Mouse (Mus musculus) thymus, postnatal 14 days (tissue): ENCODE measurements around the gene Prtn3.

Experiments used
- DNase-seq: peaks from one replicate; pipeline ENCODE4 v3.0.0; 2021

Prtn3 gene

DNA sequence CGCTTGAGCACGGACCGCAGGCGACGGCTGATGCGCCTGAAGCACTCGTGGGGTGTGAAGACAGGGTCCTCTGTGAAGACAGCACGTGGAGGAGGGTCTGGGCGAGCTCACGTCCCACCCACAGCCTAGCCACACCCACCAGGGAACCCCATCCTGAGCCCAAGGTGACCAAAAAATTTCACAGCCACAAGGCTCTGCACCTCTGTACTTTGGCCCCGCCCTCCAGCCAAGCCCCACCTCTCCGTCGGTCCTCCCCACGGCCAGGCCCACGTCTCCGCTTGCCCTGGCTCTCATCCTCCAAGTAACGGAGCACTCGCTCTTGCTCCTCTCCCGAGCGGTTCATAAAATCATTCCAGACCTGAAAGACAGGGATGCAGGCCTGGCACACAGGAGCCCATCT, 38.1 kb downstream of the Prtn3 start:
- DNase-seq, result no peak

GRCm38 (mm10) chr10:79914131-79914947, 40.1 kb downstream of the Prtn3 start:
- DNase-seq, result no peak

GRCm38 (mm10) chr10:79914948-79915596, 40.8 kb downstream of the Prtn3 start:
- DNase-seq, result no peak

DNA sequence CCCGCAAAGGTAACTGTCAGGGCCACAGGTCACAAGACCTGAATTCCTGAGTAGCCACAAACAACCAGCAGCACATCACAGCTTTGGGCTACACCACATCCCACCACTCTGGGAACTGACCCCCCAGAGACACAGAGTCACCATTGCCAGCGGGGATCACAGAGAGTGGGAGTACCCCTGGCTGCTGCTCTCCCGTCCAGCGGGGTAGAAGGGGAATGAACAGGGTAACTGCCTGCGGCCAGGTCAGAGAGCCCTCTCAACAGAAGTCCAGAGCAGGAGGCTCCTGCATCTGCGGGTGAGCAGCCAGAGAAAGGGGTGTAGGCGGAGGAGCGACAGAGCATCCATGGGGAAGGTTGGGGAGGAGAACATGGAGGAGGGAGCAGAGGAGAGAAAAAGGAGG, 41.8 kb downstream of the Prtn3 start:
- DNase-seq, result no peak

DNA sequence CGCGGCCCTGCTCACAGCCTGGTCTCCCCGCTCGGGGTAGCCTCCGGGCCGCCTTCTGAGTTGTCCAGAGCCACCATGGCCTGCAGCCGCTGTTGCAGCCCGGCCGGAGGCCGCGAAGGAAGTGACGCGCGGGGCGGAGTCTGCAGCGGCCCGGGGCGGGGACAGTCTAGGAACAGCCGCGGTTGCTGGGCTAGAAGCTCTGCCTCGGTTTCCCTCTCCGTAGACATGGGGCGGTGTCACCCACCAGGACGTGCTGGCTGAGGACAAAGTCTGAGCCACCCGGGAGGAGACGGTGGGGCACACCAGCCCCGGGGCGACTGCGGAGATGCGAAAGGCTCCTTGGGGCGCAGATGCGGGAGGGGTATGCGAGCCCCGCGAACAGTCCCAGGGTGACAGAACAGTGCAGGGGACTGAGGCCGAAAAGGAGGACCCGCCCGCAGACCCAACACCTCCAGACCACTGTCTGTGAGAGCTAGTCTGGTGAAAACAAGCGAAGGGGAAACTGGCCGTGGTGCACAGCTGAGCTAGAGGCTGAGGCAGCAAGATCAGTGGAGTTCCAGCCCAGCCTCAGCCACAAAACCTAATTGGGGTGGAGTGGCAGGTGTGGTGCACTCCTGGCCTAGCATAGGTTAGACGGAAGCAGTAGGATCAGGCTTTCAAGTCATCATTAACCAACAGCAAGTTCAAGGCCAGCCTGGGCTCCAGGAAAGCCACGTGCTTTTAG, 42.7 kb downstream of the Prtn3 start, which contains the start of gene Kiss1r:
Kiss1r (plus strand) TSS at position 164 of the 724 bp plus-strand sequence.
- DNase-seq, result peak; percentile 91

- no peak for DNase-seq
Observed at GRCm38 (mm10) chr10:79917532-79918100, 43.3 kb downstream of the Prtn3 start.

DNA sequence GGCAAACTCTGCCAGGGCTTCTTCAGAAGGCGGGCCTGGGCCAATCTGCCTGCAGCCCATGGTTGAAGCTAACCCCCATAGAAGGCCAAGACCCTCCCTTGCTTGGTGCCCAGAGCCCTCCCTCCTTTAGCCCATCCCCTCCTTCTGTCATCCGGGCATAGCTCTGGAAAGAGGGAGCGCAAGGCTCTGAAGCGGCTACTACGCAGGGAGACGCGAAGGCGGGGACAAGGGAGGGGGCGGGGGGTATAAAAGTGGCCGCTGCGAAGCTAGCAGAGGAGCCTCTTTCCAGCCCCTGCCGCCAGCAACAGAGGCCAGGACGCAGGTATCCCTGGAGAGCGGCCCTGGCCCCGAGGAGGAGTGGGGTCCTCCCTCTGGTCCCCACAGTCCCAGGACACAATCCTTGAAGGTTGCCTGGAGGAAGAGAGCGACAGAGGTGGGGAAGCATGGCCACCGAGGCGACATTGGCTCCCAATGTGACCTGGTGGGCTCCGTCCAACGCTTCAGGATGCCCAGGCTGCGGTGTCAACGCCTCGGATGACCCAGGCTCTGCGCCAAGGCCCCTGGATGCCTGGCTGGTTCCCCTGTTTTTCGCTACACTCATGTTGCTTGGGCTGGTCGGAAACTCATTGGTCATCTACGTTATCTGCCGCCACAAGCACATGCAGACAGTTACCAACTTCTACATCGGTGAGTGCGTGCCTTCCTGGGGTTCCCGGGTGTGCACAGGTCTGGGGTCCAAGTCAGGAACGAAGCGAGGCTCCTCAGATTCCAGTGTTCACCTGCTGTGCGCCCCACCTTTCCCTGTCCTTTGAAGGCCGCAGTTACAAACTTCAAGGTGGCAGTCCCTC, 44.2 kb downstream of the Prtn3 start:
- DNase-seq, result no peak

- peak; percentile 40 for DNase-seq
Observed at GRCm38 (mm10) chr10:79919251-79919849, 45.1 kb downstream of the Prtn3 start.

DNA sequence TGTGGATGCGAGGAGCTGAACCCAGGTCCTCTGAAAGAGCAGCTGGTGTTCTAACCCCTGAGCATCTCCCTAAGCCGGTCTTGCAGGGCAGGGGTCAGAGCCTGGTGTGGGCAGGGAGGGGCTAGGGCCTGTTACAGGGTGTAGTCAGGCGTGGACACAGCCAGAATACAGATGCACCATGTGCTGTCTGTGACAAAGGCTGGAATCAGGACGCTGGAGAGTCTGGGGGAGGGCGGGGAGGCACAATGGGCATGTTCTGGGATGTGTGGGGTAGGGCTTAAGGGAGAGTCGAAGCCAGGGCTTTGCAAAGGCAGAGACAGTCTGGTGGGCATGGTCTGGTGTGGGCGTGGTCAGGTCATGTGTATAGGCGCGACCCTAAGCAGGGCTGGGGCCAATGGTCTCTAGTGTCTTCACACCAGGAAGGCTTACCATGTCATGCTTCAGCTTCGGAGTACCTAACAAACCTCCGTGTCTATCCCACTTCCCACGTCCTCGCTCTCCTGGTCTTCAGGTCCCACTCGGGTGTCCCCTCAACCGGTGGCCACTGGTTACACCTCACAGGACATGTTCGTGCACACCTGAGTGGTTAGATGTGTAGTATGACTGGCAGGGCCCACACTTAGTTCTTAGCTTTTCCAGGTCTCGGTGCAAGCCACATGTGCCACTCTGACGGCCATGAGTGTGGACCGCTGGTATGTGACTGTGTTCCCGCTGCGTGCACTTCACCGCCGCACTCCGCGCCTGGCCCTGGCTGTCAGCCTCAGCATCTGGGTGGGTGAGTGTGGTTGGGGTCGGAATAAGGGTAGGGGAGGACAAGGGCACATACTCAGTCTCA, 46.0 kb downstream of the Prtn3 start:
- no peak for DNase-seq

DNA sequence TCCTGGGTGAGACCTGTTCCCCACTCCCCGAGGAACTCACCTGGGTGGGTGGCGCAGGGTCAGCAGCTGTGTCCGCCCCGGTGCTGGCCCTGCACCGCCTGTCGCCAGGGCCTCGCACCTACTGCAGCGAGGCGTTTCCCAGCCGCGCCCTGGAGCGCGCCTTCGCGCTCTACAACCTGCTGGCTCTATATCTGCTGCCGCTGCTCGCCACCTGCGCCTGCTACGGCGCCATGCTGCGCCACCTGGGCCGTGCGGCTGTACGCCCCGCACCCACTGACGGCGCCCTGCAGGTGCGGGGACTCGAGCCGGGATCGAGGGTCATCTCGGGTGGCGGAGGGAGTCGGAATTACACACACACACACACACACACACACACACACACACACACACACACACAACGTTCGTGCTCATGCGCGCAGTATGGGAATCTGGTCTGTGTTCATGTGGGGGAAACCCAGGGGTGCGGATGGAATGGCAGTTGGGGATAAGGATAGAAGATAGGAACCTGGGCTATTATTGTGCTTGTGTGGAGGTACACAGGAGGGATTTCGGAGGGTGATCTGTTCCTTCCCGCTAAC, 46.8 kb downstream of the Prtn3 start, which contains the start of gene R3hdm4:
R3hdm4 (minus strand) TSS at position 251 of the 578 bp plus-strand sequence.
- DNase-seq, result peak; percentile 47

DNA sequence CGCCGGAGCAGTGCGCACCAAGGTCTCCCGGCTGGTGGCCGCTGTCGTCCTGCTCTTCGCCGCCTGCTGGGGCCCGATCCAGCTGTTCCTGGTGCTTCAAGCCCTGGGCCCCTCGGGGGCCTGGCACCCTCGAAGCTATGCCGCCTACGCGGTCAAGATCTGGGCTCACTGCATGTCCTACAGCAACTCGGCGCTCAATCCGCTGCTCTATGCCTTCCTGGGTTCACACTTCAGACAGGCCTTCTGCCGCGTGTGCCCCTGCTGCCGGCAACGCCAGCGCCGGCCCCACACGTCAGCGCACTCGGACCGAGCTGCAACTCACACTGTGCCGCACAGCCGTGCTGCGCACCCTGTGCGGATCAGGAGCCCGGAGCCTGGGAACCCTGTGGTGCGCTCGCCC, 47.3 kb downstream of the Prtn3 start:
- DNase-seq, result no peak

GRCm38 (mm10) chr10:79924998-79925784, 50.9 kb downstream of the Prtn3 start:
- peak; percentile 94 for DNase-seq

DNA sequence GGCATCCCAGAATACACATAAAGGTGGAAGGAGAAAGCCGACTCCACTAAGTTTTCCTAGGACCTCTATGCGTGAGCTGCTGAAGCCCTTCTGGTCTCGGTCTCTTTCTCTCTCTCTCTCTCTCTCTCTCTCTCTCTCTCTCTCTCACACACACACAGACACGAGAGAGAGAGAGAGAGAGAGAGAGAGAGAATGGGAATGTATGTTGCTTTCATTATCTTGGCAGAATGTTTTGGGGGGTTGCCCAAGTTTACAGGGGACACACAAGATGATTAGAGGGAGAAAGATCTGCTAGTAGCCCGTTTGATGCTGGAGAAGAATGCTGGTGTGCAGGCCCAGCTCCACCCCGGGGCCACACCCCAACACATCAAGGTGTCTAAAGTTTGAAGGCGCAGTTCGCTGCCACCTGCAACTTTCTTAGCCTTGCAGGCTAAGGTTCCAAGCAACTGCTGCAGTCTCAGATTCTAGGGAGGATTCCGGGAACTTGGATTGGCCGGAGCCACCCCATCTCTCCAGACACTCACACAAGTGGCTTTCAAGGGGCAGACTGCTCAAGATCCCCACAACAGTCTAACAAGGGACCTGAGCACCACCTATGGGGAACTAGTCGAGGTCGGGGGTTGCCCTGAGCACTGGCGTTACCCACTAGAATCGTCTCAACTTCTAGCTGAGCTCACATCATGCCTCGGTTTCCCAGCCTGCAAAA, 51.7 kb downstream of the Prtn3 start:
- DNase-seq, result peak; percentile 53

DNA sequence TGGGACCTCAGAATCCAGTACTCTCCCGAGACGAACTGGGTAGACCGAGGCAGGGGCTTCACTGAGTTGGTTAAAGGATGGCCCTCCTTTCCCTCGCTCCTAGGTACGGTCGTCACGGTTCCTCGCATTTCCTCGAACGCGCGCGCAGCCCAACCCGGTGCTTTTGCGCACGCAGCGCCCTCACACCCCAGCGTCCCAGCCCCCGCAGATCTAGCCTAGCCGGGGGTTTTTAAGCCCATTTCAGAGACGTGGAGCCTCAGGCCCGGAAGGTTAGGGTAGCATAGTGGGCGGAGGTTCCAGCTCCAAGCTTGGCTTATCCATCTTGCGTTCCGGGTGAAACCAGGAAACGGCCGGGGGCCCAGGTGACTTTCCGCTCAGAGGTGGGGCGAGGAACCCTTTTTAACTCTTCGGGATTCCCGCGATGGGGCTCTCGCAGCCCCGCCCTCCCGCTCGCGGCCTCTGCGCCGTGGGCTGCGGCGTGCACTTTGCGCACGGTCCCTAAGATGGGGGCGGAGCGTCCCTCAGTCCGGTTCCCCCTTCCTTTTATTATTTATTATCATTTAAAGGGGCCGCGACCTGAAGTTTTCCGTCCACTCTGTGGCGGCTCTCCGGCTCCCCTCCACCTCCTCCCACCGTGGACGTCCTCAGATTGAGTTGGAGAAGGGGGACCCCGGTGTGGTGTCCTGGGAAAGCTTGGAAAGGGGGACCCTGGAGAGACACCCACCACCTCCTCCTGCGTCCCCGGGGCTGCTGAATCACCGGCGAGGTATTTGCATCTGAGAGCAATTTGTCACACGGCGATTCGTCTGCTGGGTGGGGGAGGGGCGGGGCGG, 52.4 kb downstream of the Prtn3 start, which contains the start of gene Arid3a:
Arid3a (plus strand) TSS at position 553 of the 833 bp plus-strand sequence.
- peak; percentile 93 for DNase-seq

DNA sequence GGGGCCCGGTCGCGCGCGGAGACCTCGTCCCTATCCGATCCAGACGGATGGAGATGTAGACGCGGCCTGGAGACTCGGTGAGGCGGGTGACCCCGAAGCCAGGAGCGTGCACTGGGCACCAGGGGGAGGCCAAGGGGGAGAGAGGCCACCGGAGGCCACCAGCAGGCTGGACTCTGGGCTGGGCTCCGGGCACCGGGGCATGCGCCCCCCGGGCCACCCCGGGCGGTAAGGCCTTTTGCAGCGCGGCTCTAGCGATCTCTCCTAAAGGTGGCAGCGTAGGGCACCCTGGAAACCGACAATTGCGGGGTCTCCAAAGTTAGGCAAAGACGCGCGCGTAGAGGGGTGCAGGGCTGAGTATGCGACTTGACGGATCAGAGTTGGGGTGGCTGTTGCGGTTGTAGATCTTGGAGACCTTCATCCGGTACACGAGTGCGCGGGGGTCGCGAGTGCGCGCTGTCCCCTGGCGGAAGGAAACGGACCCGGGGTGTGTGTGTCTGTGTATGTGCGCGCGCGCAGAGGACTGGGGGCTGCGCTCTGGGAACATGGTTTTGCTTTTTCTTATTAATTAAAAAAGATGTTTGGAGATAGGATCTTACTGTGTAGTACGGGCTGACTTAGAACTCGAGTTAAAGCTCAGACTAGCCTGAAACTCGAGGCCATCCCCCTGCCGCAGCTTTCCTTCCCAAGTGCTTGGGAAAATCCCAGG, 53.2 kb downstream of the Prtn3 start:
- peak; percentile 89 for DNase-seq

DNA sequence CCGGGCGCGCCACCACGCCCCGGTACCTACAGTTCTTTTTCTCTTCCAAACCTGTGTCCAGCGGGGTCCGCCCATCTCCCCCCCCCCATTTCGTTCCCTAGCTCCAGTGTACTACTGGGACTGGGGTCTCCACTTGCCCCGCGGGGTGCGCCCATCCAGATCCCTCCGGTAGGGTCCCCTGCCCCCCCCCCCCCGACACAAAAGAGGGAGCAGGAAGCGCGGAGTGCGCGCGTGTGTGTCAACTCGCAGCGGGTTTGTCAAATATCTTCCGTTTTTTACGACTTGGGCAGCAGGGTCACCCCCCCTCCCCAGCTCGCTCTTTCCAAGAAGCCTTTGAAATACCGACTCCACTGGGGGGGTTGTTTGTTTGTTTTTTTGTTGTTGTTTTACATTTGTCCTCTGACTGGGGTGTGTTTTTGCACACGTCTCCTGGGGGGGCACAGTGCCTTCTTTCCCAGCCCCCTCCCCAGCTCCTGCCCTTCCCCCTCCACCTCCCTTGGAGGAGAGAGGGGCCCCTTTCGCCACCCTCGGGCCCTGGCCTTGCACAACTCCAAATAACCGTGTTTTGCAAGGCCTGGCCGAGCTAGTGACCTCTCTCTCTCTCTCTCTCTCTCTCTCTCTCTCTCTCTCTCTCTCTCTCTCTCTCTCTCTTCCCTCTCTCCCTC, 53.9 kb downstream of the Prtn3 start:
- peak; percentile 54 for DNase-seq
